Mouse (Mus musculus) liver, adult (tissue): ENCODE data around the gene Nrcam.

Source experiments
- GATA4 ChIP-seq: IDR thresholded peaks from 2 replicates; pipeline ENCODE4 v1.6.1; 2014; ENCODE audit warnings: mild to moderate bottlenecking, low read length; ENCODE audit not compliant: insufficient replicate concordance

Nrcam gene

DNA sequence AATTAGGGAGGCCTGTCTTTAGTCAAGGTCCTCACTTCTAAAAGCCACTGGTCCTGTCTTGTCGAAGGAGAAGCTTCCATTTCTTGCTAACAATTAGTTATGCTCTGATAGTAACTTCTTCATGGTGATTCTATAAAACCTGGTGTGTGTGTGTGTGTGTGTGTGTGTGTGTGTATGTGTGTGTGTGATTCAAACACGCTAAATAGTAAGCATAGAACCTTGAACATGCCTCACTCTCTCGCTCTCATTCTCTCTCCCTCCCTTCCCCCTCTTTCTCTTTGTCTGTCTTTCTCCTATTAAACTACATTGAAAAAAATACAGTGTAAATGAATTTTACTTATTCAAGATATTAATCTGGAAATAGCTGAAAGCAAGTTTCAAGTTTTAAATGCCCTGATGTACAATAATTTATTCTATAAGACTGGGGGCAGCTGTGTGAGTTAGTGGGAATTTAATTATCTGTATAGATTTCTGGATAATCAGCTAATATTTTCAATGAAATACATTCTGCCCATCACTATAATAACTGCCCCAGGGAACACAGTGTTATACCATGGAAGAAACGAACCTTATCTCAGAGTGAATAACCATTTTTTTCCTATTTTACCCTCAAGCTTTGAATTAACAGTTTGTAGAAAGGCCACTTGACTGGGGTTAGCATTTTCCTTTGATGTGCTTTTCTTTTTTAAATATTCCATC, 180.9 kb downstream of the Nrcam start:
- no peak for TF ChIP-seq GATA4

DNA sequence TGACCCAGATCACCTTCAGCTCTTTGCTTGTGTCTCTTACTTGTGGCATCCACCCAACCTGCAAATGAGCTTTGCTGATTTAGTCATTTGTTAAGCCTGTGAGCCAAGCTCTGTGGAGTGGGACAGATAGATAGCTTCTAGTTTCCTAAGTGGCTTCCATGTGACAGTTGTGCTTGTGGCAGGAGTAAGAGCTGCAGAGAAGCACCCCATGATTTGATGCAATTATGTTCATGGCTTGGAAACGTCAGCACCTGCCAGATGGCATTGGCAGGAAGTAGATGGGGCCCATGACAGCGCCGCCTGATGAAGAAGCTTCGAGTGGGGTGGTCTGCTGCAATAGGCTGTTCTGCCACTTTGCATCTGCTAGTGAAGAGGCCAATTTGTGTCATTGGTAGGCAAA, 186.4 kb downstream of the Nrcam start:
- no peak for TF ChIP-seq GATA4

DNA sequence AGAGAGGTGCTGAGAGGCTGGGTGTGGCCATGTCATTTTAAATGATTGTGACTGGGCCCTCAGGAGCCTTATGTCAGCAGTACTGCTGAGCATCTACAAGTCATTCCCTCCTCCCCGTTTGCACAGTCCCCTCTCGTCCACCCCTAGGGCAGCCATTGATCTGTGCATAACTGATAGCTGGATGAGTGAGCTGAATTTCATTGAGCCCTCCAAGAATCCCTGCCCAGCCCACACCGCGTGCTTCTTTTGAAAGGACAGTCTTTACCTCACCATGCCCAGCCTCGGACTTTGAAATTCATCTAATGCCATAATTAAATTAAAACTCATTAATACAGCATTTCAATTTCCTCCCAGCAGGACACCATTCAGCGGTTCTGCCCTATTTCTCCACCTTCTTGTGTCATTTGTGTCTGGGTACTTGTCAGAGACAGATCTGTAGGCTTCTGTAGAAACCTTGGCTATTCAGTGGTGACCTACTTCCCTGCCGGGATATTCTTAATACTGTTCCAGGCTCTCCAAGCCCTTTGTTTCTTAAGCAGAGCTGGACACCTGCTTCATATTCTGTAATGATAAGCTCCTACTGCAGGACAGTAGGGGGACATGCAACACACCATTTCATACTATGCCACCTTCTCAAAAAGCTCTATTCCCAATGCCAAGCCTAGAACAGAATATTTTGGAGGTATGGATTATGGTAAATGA, 190.9 kb downstream of the Nrcam start:
- TF ChIP-seq GATA4: no peak

DNA sequence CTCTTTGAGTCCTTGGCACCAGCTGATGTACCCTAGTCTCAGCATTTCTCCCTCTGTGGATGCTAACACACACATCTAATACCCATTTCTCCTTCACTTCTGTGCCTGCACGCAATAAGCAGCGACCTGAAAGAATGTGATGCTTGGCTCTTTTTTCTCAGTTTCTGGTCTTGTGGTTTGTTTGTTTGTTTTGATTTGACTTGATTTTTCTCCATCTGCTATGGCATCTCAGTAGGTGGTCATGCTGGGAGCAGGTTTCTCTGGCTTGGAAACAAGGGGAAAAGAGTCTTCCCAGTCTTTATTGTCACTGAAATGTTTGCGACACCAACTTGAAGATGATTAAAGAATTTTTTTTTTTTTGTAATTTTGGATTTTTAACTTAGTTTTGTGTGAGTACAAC, 192.8 kb downstream of the Nrcam start:
- no peak for TF ChIP-seq GATA4

DNA sequence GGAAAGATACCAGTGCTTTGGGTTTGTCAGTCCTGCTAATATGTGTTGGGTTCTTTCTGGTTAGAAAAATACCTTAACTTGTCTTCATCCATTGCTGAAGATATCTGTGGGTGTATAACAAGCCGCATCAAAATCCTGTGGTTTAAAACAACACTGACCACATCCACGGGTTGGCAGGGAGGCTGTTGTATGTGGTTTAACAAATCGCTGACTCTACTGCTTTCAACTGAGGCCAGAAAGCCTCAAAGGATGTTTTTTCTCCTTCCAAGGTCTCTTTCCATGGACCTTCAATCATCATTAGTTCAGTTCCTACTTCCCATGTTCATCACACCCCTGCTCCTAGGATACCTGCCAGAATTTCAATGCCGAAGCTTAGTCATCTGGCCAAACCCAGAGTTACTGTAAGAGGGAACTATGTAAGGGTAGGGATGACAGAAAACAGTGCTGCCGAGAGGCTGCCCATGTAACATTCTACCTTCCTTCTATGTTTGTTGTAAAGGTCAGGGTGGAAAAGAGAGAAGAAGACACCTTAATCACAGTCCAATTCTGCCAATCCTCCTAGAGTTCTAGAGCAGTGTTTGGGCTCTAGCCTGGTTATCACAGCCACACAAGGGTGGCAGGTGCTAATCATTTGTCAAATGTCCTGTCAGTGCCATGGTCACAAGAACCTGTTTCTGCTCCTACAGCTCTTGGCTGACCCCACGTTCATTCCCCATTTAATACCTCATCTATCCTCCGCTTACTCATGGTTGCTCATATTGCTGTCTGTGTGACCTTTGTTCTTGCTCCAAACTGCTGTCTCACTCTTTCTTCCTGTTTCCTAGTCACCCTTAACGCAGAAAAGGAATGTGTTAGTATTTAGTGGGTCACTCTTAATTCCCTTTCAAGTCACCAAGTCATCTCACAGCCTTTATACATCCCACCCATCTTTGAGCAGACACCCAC, 196.2 kb downstream of the Nrcam start:
- no peak for TF ChIP-seq GATA4

DNA sequence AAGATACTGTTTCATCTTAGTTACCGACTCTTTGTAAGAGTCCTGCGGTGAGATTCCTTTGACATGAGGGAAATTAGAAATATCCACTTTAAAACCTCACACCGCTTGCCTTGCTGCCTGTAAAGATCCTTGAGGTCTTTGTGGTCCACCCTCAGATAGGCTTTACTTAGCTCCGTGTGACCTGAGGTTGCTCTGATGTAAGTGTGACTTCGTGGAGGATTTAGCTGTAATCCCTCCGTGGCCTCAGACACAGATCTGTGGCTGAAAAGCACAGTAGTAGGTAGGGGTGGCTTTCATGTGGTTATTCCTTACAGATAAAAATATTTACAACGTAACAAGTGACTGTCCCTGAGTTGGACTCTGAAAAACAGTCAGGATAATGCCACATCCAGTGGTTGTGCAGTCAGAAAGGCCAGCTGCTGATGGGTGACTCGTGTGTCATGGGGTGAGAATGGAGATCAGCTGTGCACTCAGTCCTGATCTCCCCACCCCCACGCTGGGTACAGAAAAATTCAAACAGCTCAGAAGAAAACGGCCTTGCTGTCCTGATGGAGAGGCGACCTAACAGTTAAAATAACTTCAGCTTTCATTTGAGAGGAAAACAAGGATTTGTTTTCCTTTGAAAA, 199.8 kb downstream of the Nrcam start:
- TF ChIP-seq GATA4: no peak

DNA sequence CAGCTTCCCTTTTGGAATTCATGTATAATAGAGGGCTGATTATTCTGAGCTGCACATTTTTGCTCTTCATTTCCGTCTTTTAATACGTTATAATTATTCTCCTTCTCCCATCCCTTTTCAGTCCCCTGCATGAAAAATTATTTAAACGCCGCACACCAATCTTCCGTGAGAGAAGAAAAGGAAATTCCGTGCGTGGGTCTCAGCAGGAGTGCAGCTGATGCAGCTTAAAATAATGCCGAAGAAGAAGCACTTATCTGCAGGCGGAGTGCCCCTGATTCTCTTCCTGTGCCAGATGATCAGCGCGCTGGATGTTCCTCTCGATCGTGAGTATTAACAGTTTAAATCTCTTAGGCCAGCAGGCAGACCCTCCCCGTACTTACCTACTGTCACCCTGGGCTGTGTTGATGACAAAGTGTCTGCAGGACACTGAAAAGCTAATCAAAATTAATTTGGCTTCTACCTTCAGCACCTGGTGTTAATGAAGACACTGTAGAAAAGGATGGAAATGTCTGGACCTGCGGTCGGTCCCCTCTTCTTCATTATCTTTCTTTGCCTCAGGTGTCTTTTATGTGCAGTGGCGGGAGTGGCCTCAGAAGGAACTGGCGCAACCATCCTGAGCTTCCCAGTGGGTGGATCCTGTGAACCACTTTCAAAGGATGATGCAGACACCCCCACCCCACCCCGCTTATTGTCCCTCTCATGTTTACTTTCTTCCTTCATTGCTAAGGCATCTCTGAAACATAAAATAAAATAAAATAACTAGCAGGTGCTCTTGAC, 203.8 kb downstream of the Nrcam start:
- no peak for TF ChIP-seq GATA4

DNA sequence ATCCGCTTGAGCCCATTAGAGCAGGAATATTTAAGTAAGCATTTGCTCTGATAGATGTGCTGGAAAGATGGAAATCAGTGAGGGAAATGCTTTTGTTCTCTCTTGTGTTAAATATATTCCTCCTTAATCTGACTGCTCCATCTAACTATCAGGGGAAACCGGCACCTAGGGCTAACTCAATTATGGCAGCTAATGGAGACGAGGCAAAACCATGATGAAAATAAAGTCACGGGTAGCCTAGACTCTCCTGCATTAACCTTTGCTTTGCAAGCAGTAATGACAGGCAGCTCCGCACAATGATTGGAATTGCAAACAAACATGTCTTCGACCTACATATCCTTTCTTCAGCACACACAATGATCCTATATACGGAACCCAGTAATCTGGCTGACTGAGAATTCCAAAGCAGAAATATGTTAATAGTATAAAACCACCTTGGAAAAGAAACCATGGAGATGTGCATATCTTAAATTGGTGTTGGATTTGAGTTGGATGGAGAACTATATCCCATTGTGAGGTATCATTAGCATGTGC, 205.5 kb downstream of the Nrcam start:
- no peak for TF ChIP-seq GATA4

DNA sequence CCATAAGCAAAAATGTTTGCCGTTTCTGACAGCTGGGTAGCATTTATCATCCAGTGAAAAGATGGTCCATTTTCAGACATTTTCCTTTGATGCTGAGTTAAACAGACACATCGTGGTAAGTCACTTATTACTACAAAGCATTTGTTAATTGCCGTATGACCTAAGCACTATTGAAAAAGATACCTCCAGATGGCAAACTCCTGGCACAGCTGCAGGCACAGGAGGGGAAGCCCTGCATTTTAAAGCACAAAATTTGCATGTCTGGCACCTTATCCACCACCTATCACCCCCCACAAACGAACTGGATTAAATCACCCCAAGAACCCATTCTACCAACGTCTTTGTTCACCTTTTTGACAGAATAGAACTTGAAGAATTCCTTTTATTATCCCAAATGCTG, 206.9 kb downstream of the Nrcam start:
- no peak for TF ChIP-seq GATA4

DNA sequence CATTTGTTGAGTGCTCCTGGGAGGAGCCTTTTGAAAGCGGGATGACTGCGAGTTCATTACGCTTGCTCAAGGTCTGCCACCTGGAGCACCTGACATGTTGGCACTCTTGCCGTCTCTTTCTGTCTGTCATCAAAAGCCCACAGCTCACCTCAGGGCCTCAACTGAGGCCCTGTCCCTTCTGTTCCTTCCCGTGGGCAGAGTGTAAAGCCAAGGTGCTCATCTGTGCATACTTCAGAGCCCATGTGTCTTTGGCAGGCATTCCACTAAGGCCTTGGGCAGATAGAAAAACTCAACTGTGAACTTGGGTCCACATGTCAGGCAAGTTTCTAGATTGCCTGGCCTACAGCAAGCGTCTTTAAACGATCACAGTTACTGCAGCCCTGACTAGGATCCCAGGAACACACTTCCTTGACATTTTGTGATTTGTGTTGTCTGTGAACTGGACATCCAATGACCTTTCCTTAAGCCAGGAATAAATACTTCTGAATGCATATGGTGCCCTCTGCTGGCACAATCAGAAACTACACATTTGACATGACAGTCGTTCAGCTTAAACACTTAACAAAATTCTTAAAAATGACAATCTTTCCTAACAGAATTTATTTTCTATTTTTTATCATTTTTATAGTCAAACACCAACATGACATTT, 219.2 kb downstream of the Nrcam start:
- no peak for TF ChIP-seq GATA4

DNA sequence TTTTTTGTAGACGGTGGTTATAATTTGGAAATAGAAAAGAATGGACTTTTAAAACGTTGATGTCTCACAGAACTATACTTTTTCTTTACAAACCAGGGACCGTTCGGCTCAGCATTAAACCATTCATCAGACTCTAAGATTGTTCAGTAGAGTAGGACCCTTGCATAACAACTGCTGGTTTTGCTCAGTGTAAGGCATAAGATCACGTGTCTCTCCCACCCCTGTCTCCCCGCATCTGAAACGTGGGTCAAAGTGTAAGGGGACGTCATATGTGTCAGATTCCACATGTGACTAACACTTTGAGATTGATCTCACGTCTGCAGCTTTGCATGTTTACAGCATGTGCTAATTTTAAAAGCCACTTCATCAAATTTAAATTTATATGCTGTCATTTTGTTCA, 219.8 kb downstream of the Nrcam start:
- TF ChIP-seq GATA4: no peak

DNA sequence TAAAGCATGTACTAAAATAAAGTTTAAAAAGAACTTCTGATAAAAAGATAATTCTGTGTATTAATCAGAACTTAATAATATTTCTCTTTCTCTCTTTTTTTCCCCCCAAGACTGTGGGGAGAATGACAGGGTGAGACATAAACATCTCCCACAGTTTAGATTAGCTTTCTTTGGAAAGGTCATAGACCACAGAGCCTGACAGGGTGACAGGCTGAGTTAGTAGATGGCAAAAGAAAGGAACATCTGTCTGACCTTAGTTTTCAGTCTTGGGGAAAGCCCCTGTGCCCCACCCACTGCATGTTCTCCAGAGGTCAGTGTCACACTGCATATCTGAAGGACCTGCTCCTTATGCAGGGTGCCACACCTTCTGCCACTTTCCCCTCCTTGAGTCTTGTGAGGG, 222.9 kb downstream of the Nrcam start:
- no peak for TF ChIP-seq GATA4

DNA sequence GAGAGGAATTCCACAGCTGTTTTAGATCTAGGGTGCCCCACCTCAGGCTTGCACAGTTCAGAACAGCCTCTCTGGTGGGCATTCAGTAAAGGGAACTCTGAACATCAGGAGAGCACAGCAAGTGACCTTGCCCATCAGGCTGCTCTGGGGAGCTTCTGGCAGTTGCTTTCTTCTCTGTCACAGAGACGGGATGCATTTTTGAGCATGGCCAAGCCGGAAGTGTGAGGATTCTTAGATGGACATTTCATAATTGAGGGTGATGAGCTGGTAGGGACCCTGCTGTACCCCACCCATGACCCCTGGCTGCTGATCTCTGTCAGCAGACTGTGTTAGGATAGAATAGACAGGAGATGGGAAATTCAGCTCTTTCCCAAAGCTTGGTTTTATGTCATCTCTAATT, 225.4 kb downstream of the Nrcam start:
- TF ChIP-seq GATA4: no peak

DNA sequence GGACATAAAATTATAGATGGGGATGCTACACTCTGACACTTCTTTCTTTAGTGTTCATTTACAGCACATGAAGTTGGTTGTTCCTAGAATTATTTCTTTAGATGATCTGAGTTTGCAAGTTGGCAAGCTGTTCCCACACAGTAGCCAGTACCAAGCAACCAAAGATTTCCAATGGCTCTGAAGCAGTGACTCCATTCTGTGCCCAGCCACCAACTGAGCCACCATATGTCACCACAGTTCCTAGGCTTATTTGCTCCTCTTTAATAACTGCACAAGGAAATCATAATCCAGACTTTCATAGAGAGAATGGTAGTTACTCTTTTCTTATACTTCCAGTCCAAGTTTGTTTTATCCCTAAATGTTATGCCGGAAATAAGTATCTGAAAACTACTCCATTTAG, 226.1 kb downstream of the Nrcam start:
- no peak for TF ChIP-seq GATA4
